Mouse (Mus musculus) brain, embryonic 14.5 days (tissue): ENCODE measurements at regions not wholly inside any gene's neighbourhood (a gene's known extent, or its start where the extent isn't known, plus 50 kb on each side); places are given as distances from the start of the nearest gene placed in this dataset.

ENCODE experiments used
- DNase-seq: peaks from one replicate; pipeline ENCODE4 v3.0.0-alpha.2; 2011; ENCODE audit warnings: low read depth
- CTCF ChIP-seq: fragments of 200-500 bp; IDR thresholded peaks from 2 replicates; pipeline ENCODE4 v1.5.1; 2012; ENCODE audit warnings: inconsistent platforms, mild to moderate bottlenecking, moderate library complexity, borderline replicate concordance; ENCODE audit not compliant: insufficient read depth, insufficient read length; ENCODE audit errors: extremely low read depth
- POLR2A ChIP-seq: fragments of 200-500 bp; IDR thresholded peaks from 2 replicates; pipeline ENCODE4 v1.6.1; 2012; ENCODE audit warnings: mild to moderate bottlenecking, inconsistent platforms, borderline replicate concordance; ENCODE audit not compliant: poor library complexity, insufficient read depth, insufficient read length, severe bottlenecking; ENCODE audit errors: extremely low read depth

GRCm38 (mm10) chr12:110183473-110183872 is 95.4 kb upstream of the Dio3 start:
- peak; percentile 84 for DNase-seq
- TF ChIP-seq POLR2A (no peak), CTCF (no peak)

- no peak for DNase-seq
- TF ChIP-seq POLR2A: no peak
- no peak for TF ChIP-seq CTCF
These were observed 93.5 kb upstream of the Dio3 start for GRCm38 (mm10) chr12:110185399-110185798.

- peak; percentile 66 for DNase-seq
- no peak for TF ChIP-seq CTCF
- TF ChIP-seq POLR2A: no peak
These were observed 92.5 kb upstream of the Dio3 start for GRCm38 (mm10) chr12:110186381-110186780.

- TF ChIP-seq POLR2A (no peak), CTCF (no peak)
- DNase-seq: no peak
These were observed 92.0 kb upstream of the Dio3 start for GRCm38 (mm10) chr12:110186911-110187245.

- TF ChIP-seq CTCF: no peak
- TF ChIP-seq POLR2A: no peak
- peak; percentile 80 for DNase-seq
These were observed 91.4 kb upstream of the Dio3 start for GRCm38 (mm10) chr12:110187246-110188135.

- TF ChIP-seq POLR2A (no peak), CTCF (no peak)
- no peak for DNase-seq
These were observed 90.7 kb upstream of the Dio3 start for GRCm38 (mm10) chr12:110188136-110188631.

GRCm38 (mm10) chr12:110188641-110189328 is 90.1 kb upstream of the Dio3 start:
- DNase-seq: no peak
- no peak for TF ChIP-seq POLR2A
- no peak for TF ChIP-seq CTCF

GRCm38 (mm10) chr12:110189329-110189642 is 89.6 kb upstream of the Dio3 start:
- TF ChIP-seq CTCF: no peak
- TF ChIP-seq POLR2A: no peak
- no peak for DNase-seq

GRCm38 (mm10) chr12:110192186-110192585 is 86.7 kb upstream of the Dio3 start:
- no peak for TF ChIP-seq CTCF
- TF ChIP-seq POLR2A: no peak
- DNase-seq: no peak

- TF ChIP-seq CTCF: no peak
- TF ChIP-seq POLR2A: no peak
- peak; percentile 42 for DNase-seq
These were observed 81.5 kb upstream of the Dio3 start for GRCm38 (mm10) chr12:110197366-110197765.

- no peak for DNase-seq
- TF ChIP-seq POLR2A: no peak
These were observed 78.4 kb upstream of the Dio3 start for GRCm38 (mm10) chr12:110200471-110200870.

GRCm38 (mm10) chr12:110200887-110201286 is 78.0 kb upstream of the Dio3 start:
- TF ChIP-seq CTCF (no peak), POLR2A (no peak)
- DNase-seq: no peak
